In genomic region chr10:43475376-43475775, GRCm38 (mm10) we compare ENCODE assay signal across 8 mouse cellular contexts. TPM values are rescaled to one million over a fixed set of nuclear protein-coding genes. Genes with fewer than 3 reads are reported as not detected.
DNase-seq lines count a peak whose midpoint lies in the region; ATAC-seq and TF ChIP-seq lines count a peak whose summit lies in the region.

No protein-coding gene starts in this region.

- dilution Hi-C loops in CH12.LX (cut with MboI; ENCODE audit: extremely low pct_ligation_motif_present, extremely low pct_unique_long_range_greater_than_20kb, low sequenced_read_pairs) = no loop called here

- peaks cover 2% of the 10 kb centered on the region; the same call in 1 of the 2 replicates for H3K4me1 ChIP-seq in kidney, adult 2 months (ENCODE audit: control insufficient read depth, insufficient read depth, low read length)
- H3K4me1 ChIP-seq in kidney, embryonic 16.5 days (ENCODE audit: insufficient read depth, low read length) = peaks cover 13% of the 10 kb centered on the region
- H3K4me1 ChIP-seq in CH12.LX (ENCODE audit: control insufficient read depth in 1 of 2, insufficient read depth in 2 of 2) = peaks cover 2 to 19% of the 10 kb centered on the region in 2 experiments; a peak in 3 of 4 replicates

- 49% methylated on average over 4 of the region's 4 CpGs for WGBS in kidney, adult 2 months
- WGBS in kidney, embryonic 16.5 days = 43% methylated on average over 4 of the region's 4 CpGs

- H3K9ac ChIP-seq in kidney, embryonic 16.5 days (replicated peaks; ENCODE audit: low read length) = no peak overlapping the region
- no peak overlapping the region for H3K9ac ChIP-seq in CH12.LX (ENCODE audit: insufficient read depth, low read depth)

- H3K79me2 ChIP-seq in CH12.LX (replicated peaks; ENCODE audit: control insufficient read depth, extremely low read depth, insufficient read depth, poor library complexity, severe bottlenecking) = 0 out of 2 replicates have a peak, but pooled peaks cover 5% of the 10 kb centered on the region

- in situ Hi-C loops in CH12.LX (cut with MboI; ENCODE audit: low pct_ligation_motif_present, low pct_unique_long_range_greater_than_20kb, low sequenced_read_pairs) = no loop called here

- TF ChIP-seq EP300 in CH12.LX (IDR thresholded peaks at IDR 0.05; ENCODE audit: low read length) = no peak

- intact Hi-C loops in gastrocnemius, postnatal 36 days (cut with DNase I) = no loop called here

- no peak overlapping the region for H3K27ac ChIP-seq in kidney, adult 2 months (ENCODE audit: insufficient read depth, low read depth, low read length)
- no peak overlapping the region for H3K27ac ChIP-seq in kidney, embryonic 16.5 days (ENCODE audit: low read length)
- no peak overlapping the region for H3K27ac ChIP-seq in CH12.LX (ENCODE audit: insufficient read depth, low read depth)

- DNase-seq in kidney, adult 2 months = peak; percentile 45
- DNase-seq in A20 (ENCODE audit: low read depth, low spot score) = peak; percentile 86
- peak; percentile 66 for DNase-seq in CH12.LX (ENCODE audit: extremely low read depth)
- DNase-seq in layer of hippocampus, postnatal 10 days (ENCODE audit: low spot score in 2 of 2) = peak; percentile 44 to 52
- no peak for DNase-seq in Muller cell, postnatal 12 days (ENCODE audit: inconsistent ontology term)
- no peak for DNase-seq in gastrocnemius, postnatal 36 days

- ATAC-seq in kidney, embryonic 16.5 days (ENCODE audit: low FRiP score, low TSS enrichment) = no peak
- ATAC-seq in activated CD4-positive, CD25-positive, alpha-beta regulatory T cell, adult 4 months = no peak

- no peaks in the 10 kb centered on the region; the same call in 1 of the 2 replicates for H3K27me3 ChIP-seq in kidney, adult 2 months (replicated peaks; ENCODE audit: control insufficient read depth, insufficient read depth, low read length)
- no peaks in the 10 kb centered on the region for H3K27me3 ChIP-seq in kidney, embryonic 16.5 days (ENCODE audit: insufficient read depth, low read length)
- H3K27me3 ChIP-seq in CH12.LX (replicated peaks) = no peaks in the 10 kb centered on the region

- H3K9me3 ChIP-seq in kidney, embryonic 16.5 days (ENCODE audit: low read length) = no peaks in the 10 kb centered on the region
- H3K9me3 ChIP-seq in CH12.LX (replicated peaks; ENCODE audit: low read length) = no peaks in the 10 kb centered on the region

- TF ChIP-seq POLR2A in kidney, adult 2 months (IDR thresholded peaks at IDR 0.05; ENCODE audit: low read depth, low read length) = no peak
- TF ChIP-seq POLR2A in CH12.LX (IDR thresholded peaks at IDR 0.05; ENCODE audit: low read depth, low read length) = no peak

- H3K4me3 ChIP-seq in kidney, adult 2 months (ENCODE audit: insufficient read depth, low read depth, low read length) = no peak overlapping the region
- H3K4me3 ChIP-seq in kidney, embryonic 16.5 days (ENCODE audit: low read length) = no peak overlapping the region
- H3K4me3 ChIP-seq in CH12.LX (replicated peaks in 1 of 3; ENCODE audit: low read depth in 2 of 3, low read length in 2 of 3, poor library complexity in 1 of 3) = no peak overlapping the region

- TF ChIP-seq CTCF in kidney, adult 2 months (conservative IDR thresholded peaks at IDR 0.05; ENCODE audit: insufficient read depth, insufficient read length, low read depth, low read length) = peak; percentile 52
- peak; percentile 40 to 68; a peak in 3 of 4 replicates for TF ChIP-seq CTCF in CH12.LX (conservative IDR thresholded peaks at IDR 0.05 in 1 of 2, IDR thresholded peaks at IDR 0.05 in 1 of 2; ENCODE audit: low read depth in 2 of 2, low read length in 2 of 2)

- peak; percentile 65 for TF ChIP-seq RAD21 in CH12.LX (IDR thresholded peaks at IDR 0.05; ENCODE audit: low read depth, low read length)

- no peak overlapping the region for H3K4me2 ChIP-seq in kidney, embryonic 16.5 days (replicated peaks; ENCODE audit: low read depth, low read length)
- H3K4me2 ChIP-seq in CH12.LX (ENCODE audit: insufficient read depth, low read depth, poor library complexity, severe bottlenecking) = no peak overlapping the region; the same call in 1 of the 2 replicates

- no peaks in the 10 kb centered on the region for H3K36me3 ChIP-seq in kidney, adult 2 months (ENCODE audit: control insufficient read depth, insufficient read depth, low read length)
- H3K36me3 ChIP-seq in kidney, embryonic 16.5 days (ENCODE audit: insufficient read depth, low read length) = no peaks in the 10 kb centered on the region
- H3K36me3 ChIP-seq in CH12.LX (replicated peaks in 1 of 2; ENCODE audit: control insufficient read depth in 1 of 2, insufficient read depth in 1 of 2, low read length in 1 of 2) = no peaks in the 10 kb centered on the region

TF ChIP-seq in CH12.LX, 34 proteins besides CTCF, POLR2A, EP300 and RAD21:
- TF ChIP-seq ZNF384 (IDR thresholded peaks at IDR 0.05; ENCODE audit: low read depth, low read length) (peak; percentile 65; the same call in 1 of the 2 replicates), JUND (conservative IDR thresholded peaks at IDR 0.05; ENCODE audit: low read depth, low read length) (no peak), ELF1 (IDR thresholded peaks at IDR 0.05; ENCODE audit: low read depth, low read length) (no peak), KAT2A (IDR thresholded peaks at IDR 0.05; ENCODE audit: insufficient replicate concordance, low read length) (no peak), CHD1 (IDR thresholded peaks at IDR 0.05; ENCODE audit: low read depth, low read length) (no peak), BHLHE40 (IDR thresholded peaks at IDR 0.05; ENCODE audit: low read depth, low read length) (no peak), CHD2 (IDR thresholded peaks at IDR 0.05; ENCODE audit: low read length) (0 out of 2 replicates have a peak, but pooled peaks have one; percentile 29), ZKSCAN1 (IDR thresholded peaks at IDR 0.05; ENCODE audit: borderline replicate concordance, low read depth, low read length) (no peak), NRF1 (IDR thresholded peaks at IDR 0.05; ENCODE audit: low read depth, low read length) (no peak), SMC3 (IDR thresholded peaks at IDR 0.05; ENCODE audit: low read depth, low read length) (peak; percentile 57), MYC (IDR thresholded peaks at IDR 0.05; ENCODE audit: low read depth, low read length) (no peak), USF2 (conservative IDR thresholded peaks at IDR 0.05; ENCODE audit: low read depth, low read length) (no peak), IRF4 (IDR thresholded peaks at IDR 0.05; ENCODE audit: low read depth, low read length) (no peak), ETS1 (conservative IDR thresholded peaks at IDR 0.05; ENCODE audit: low read depth, low read length) (no peak), MAX (IDR thresholded peaks at IDR 0.05; ENCODE audit: low read length) (no peak)

RNA-seq across cellular contexts. Expression of gene Bend3, which starts 3.3 kb away (rescaled TPM):
- polyA plus RNA-seq in kidney, adult 2 months (2012; rRNA removed) = 3.8 TPM in 2 replicates
- polyA plus RNA-seq in kidney, embryonic 16.5 days (2015; fragmentation: Nextera tagmentation; extraction: Ambion mirVana) = 4.1 and 6.8 TPM in 2 replicates
- total RNA-seq in CH12.LX (2012; rRNA removed) (8.7 and 11.8 TPM in 2 replicates), CH12.LX (2014; rRNA removed) (6.5 and 7.4 TPM in 2 replicates)
- 14.8 and 18.9 TPM in 2 replicates for polyA plus RNA-seq in CH12.LX (2012; ENCODE audit: insufficient read length, low read depth)
- total RNA-seq in layer of hippocampus, postnatal 10 days (2021) = 1 to 10 TPM; 5.8 to 8.9 TPM
- 1 to 10 TPM; 3.6 to 4.9 TPM for total RNA-seq in gastrocnemius, postnatal 36 days (2021)
- polyA plus RNA-seq in activated CD4-positive, CD25-positive, alpha-beta regulatory T cell, adult 4 months (2017; shearing (Covaris generic)) = 1 to 10 TPM; 1.0 to 1.5 TPM

RNA-seq across cellular contexts. Expression of gene Gm9803, which starts 48.5 kb away (rescaled TPM):
- polyA plus RNA-seq in kidney, adult 2 months (2012; rRNA removed) = 74.5 and 91.3 TPM in 2 replicates
- 13.8 and 28.9 TPM in 2 replicates for polyA plus RNA-seq in kidney, embryonic 16.5 days (2015; fragmentation: Nextera tagmentation; extraction: Ambion mirVana)
- 16.2 and 23.2 TPM in 2 replicates for total RNA-seq in CH12.LX (2012; rRNA removed)
- total RNA-seq in CH12.LX (2014; rRNA removed) = 56.6 and 99.7 TPM in 2 replicates
- 120 and 128 TPM in 2 replicates for polyA plus RNA-seq in CH12.LX (2012; ENCODE audit: insufficient read length, low read depth)
- total RNA-seq in layer of hippocampus, postnatal 10 days (2021) = 1 to 10 TPM in 1 of 2 experiments, not detected in 1; 4.1 TPM
- total RNA-seq in gastrocnemius, postnatal 36 days (2021) = 1 to 10 TPM; 5.4 to 9.2 TPM
- polyA plus RNA-seq in activated CD4-positive, CD25-positive, alpha-beta regulatory T cell, adult 4 months (2017; shearing (Covaris generic)) = 10 to 100 TPM; 33.4 to 45.0 TPM

Comparison
In these comparisons a context has a peak if more than half of its experiments do, and no peak if none do; other contexts are left out.
1. DNase-seq: peak in kidney, adult 2 months (single experiment), A20 (single experiment), CH12.LX (single experiment) and layer of hippocampus, postnatal 10 days (2 of 2); none in Muller cell, postnatal 12 days (single experiment) and gastrocnemius, postnatal 36 days (0 of 2).